Mouse (Mus musculus): ENCODE results near the gene Btbd17.

DNA sequence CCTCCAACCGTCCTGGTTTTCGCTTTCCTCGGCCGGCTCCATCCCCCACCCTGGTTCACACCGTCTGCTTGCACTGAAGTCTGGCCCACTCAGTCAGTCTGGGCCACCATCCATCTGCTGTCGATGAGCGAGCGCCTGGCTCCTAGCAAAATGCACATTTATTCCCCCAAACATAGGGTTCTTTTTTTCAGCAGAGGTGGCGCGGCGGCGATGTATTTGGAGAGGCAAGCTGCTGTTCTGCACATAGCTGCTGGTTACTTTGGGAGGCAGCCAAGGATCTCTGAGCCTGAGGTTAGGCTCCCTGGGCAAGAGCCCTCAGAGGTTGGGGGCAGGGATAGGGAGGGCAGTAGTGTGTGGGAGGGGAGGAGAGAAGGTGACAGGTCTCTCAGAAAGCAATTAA, 27.0 kb upstream of the Btbd17 start:
- TF ChIP-seq CTCF (IDR thresholded peaks at IDR 0.05; ENCODE audit: extremely low read depth, insufficient read depth, insufficient read length, insufficient replicate concordance) = no peak
- no peak for TF ChIP-seq POLR2A (IDR thresholded peaks at IDR 0.05; ENCODE audit: low read depth, low read length)
